Mouse (Mus musculus) megakaryocyte progenitor cell, adult 5-6 weeks (primary cell): ENCODE measurements around the gene Naga. TPM values are rescaled to one million over a fixed set of nuclear protein-coding genes. Genes with fewer than 3 reads are reported as not detected.
A peak's percentile ranks its signal among the peaks of the same experiment; 100 is the strongest.
"Not testable (repeated sequence)": the region's sequence is repeated elsewhere in the genome, so short reads cannot be mapped to it uniquely, and the experiment has no call there.

Experiments
- ATAC-seq: replicated peaks from 2 replicates; pipeline ENCODE4 v1.8.0; 2016; ENCODE audit warnings: mild to moderate bottlenecking, moderate TSS enrichment, inconsistent platforms; ENCODE audit not compliant: poor library complexity
- total RNA-seq, 2 experiments: library from RNA; stranded (forward) in 1 of 2; stranded (reverse) in 1 of 2; fragments of 157-497, 149-512 nt in 1 of 2; fragments of 200-1000 nt in 1 of 2; gene quantifications; 2 replicates each; pipeline versions ENCODE4 v1.2.3 to v1.2.4; 2015 to 2017

Gene Naga
- total RNA-seq (2015) (39.9 and 43.8 TPM in 2 replicates), total RNA-seq (2017) (37.1 and 37.3 TPM in 2 replicates)

GRCm38 (mm10) chr15:82338593-82339112 lies at the start of gene Naga, which contains the start of the genes Pheta2 and Smdt1:
Naga (minus strand) TSS chr15:82338925.
Pheta2 (plus strand) TSS chr15:82338942.
Smdt1 (plus strand) TSS chr15:82338959.
- peak; percentile 71 for ATAC-seq

GRCm38 (mm10) chr15:82385729-82386128 lies 47.0 kb upstream of the Naga start:
- no peak for ATAC-seq

GRCm38 (mm10) chr15:82382441-82382840 lies 43.7 kb upstream of the Naga start:
- ATAC-seq = no peak

- no peak for ATAC-seq
These were observed 42.0 kb upstream of the Naga start for GRCm38 (mm10) chr15:82380714-82381062.

GRCm38 (mm10) chr15:82379871-82380713 lies 41.4 kb upstream of the Naga start, which contains the start of gene Cyp2d22:
Cyp2d22 (minus strand) TSS chr15:82380260.
- ATAC-seq = peak; percentile 72

- 0 out of 2 replicates have a peak, but pooled peaks have one; percentile 17 for ATAC-seq
These were observed 40.8 kb upstream of the Naga start for GRCm38 (mm10) chr15:82379511-82379870.

GRCm38 (mm10) chr15:82378261-82379180 lies 39.8 kb upstream of the Naga start:
- no peak for ATAC-seq

GRCm38 (mm10) chr15:82377701-82378100 lies 39.0 kb upstream of the Naga start:
- no peak for ATAC-seq

GRCm38 (mm10) chr15:82376393-82377138 lies 37.8 kb upstream of the Naga start:
- no peak for ATAC-seq

GRCm38 (mm10) chr15:82375855-82376254 lies 37.1 kb upstream of the Naga start:
- no peak for ATAC-seq

GRCm38 (mm10) chr15:82374437-82374836 lies 35.7 kb upstream of the Naga start:
- no peak for ATAC-seq

- no peak for ATAC-seq
These were observed 34.3 kb upstream of the Naga start for GRCm38 (mm10) chr15:82372991-82373390.

- no peak for ATAC-seq
These were observed 33.7 kb upstream of the Naga start for GRCm38 (mm10) chr15:82372446-82372845.

GRCm38 (mm10) chr15:82368851-82369250 lies 30.1 kb upstream of the Naga start:
- ATAC-seq = no peak

GRCm38 (mm10) chr15:82368146-82368545 lies 29.4 kb upstream of the Naga start:
- ATAC-seq = no peak

GRCm38 (mm10) chr15:82364561-82364960 lies 25.8 kb upstream of the Naga start:
- not testable (repeated sequence) for ATAC-seq

GRCm38 (mm10) chr15:82363801-82364200 lies 25.1 kb upstream of the Naga start:
- not testable (repeated sequence) for ATAC-seq

- ATAC-seq = no peak
These were observed 23.5 kb upstream of the Naga start for GRCm38 (mm10) chr15:82362234-82362633.

- ATAC-seq = peak; percentile 97
These were observed 22.8 kb upstream of the Naga start for GRCm38 (mm10) chr15:82361459-82362018.
